In the genomic region with DNA sequence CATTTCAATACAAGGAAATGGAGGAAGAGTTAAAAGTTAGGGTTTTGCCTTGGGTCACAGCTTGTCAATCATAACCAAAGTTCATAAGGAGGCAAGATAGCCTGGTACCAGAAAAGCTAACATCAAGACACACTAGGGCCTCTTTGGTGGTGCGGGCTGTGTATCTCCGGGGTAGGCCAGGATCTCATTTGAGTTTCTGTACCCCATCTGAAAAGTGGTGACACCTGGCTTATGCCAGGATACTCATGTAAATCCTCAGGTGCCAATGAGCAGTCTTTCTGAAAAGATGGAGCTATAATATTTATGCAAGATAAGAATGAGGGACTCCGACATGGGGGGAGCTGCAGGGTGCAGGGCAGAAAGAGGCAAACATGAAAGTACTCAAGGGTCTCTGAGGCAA, we compare ENCODE assay signal across 8 mouse cellular contexts. TPM values are rescaled to one million over a fixed set of nuclear protein-coding genes. Genes with fewer than 3 reads are reported as not detected.
DNase-seq lines count a peak whose midpoint lies in the region; ATAC-seq and TF ChIP-seq lines count a peak whose summit lies in the region.

No protein-coding gene starts in this region.

- no peaks in the 10 kb centered on the region for H3K36me3 ChIP-seq in heart, embryonic 11.5 days (ENCODE audit: control insufficient read depth, insufficient read depth, low read length)
- peaks cover 31% of the 10 kb centered on the region for H3K36me3 ChIP-seq in ES-Bruce4 (ENCODE audit: control insufficient read depth, insufficient read depth, low read length, poor library complexity, severe bottlenecking)
- H3K36me3 ChIP-seq in forebrain, embryonic 16.5 days (ENCODE audit: control insufficient read depth, insufficient read depth): no peaks in the 10 kb centered on the region
- H3K36me3 ChIP-seq in liver, embryonic 16.5 days (ENCODE audit: control insufficient read depth, insufficient read depth): no peaks in the 10 kb centered on the region

- TF ChIP-seq CTCF in ES-Bruce4 (IDR thresholded peaks at IDR 0.05; ENCODE audit: low read depth, low read length): no peak

- no peaks in the 10 kb centered on the region for H3K9me3 ChIP-seq in heart, embryonic 11.5 days (replicated peaks; ENCODE audit: control insufficient read depth, low read length)
- H3K9me3 ChIP-seq in ES-Bruce4 (replicated peaks; ENCODE audit: control insufficient read depth, insufficient read depth, low read length, poor library complexity, severe bottlenecking): no peaks in the 10 kb centered on the region
- H3K9me3 ChIP-seq in forebrain, embryonic 16.5 days (ENCODE audit: control insufficient read depth, low read length): no peaks in the 10 kb centered on the region
- H3K9me3 ChIP-seq in liver, embryonic 16.5 days (replicated peaks; ENCODE audit: control insufficient read depth, low read length): no peaks in the 10 kb centered on the region

- no peak for DNase-seq in heart, postnatal 10 days
- no peak for DNase-seq in adrenal gland, adult (ENCODE audit: inconsistent age in 2 of 2, low spot score in 1 of 2)
- DNase-seq in frontal cortex, postnatal 25 days (ENCODE audit: low spot score in 2 of 2): no peak

- no peak for TF ChIP-seq EP300 in ES-Bruce4 (IDR thresholded peaks at IDR 0.05; ENCODE audit: insufficient read depth, low read depth, low read length)

- peak overlapping the region; percentile 73 for H3K4me2 ChIP-seq in heart, embryonic 11.5 days
- peak overlapping the region; percentile 79 for H3K4me2 ChIP-seq in forebrain, embryonic 16.5 days (ENCODE audit: low read length)
- H3K4me2 ChIP-seq in liver, embryonic 16.5 days (ENCODE audit: low read depth, low read length): peak overlapping the region; percentile 88

- ATAC-seq in heart, embryonic 11.5 days (replicated peaks; ENCODE audit: insufficient number of reproducible peaks, low FRiP score, low TSS enrichment): no peak
- ATAC-seq in forebrain, embryonic 16.5 days: no peak
- no peak for ATAC-seq in liver, embryonic 16.5 days (ENCODE audit: low read depth)
- no peak for ATAC-seq in monocyte, adult 5-6 weeks (replicated peaks; ENCODE audit: insufficient number of reproducible peaks, low FRiP score, low TSS enrichment, poor library complexity, severe bottlenecking)

- no peak for TF ChIP-seq POLR2A in ES-Bruce4 (IDR thresholded peaks at IDR 0.05; ENCODE audit: insufficient read depth, low read length)

- H3K9ac ChIP-seq in heart, embryonic 11.5 days (ENCODE audit: low read depth, low read length): peak overlapping the region; percentile 73
- H3K9ac ChIP-seq in ES-Bruce4 (ENCODE audit: low read depth, poor library complexity, severe bottlenecking): peak overlapping the region; percentile 34; the same call in 1 of the 2 replicates
- no peak overlapping the region for H3K9ac ChIP-seq in forebrain, embryonic 16.5 days (replicated peaks; ENCODE audit: low read depth, low read length)
- peak overlapping the region; percentile 92 for H3K9ac ChIP-seq in liver, embryonic 16.5 days (ENCODE audit: low read depth, low read length)

- intact Hi-C loops in heart, postnatal 10 days (cut with DNase I): loop anchor here (5.0 kb wide), 1 partner anchor 96 kb away; the partner anchor contains the start of genes Cbx6 and Npcd

- no peaks in the 10 kb centered on the region; the same call in none of the 2 replicates for H3K4me1 ChIP-seq in heart, embryonic 11.5 days (ENCODE audit: control insufficient read depth, insufficient read depth, low read length)
- H3K4me1 ChIP-seq in ES-Bruce4 (ENCODE audit: control insufficient read depth, insufficient read depth, low read length): peaks cover 5% of the 10 kb centered on the region
- peaks cover 14% of the 10 kb centered on the region for H3K4me1 ChIP-seq in forebrain, embryonic 16.5 days (replicated peaks; ENCODE audit: control insufficient read depth, insufficient read depth, low read length)
- peaks cover 35% of the 10 kb centered on the region for H3K4me1 ChIP-seq in liver, embryonic 16.5 days (ENCODE audit: control insufficient read depth, low read depth, low read length)

- H3K27me3 ChIP-seq in heart, embryonic 11.5 days (ENCODE audit: control insufficient read depth, insufficient read depth, low read length): peaks cover 33% of the 10 kb centered on the region
- no peaks in the 10 kb centered on the region for H3K27me3 ChIP-seq in ES-Bruce4 (ENCODE audit: control insufficient read depth, insufficient read depth, low read length, poor library complexity, severe bottlenecking)
- H3K27me3 ChIP-seq in forebrain, embryonic 16.5 days (replicated peaks; ENCODE audit: control insufficient read depth, insufficient read depth, low read length): peaks cover 5% of the 10 kb centered on the region
- H3K27me3 ChIP-seq in liver, embryonic 16.5 days (ENCODE audit: control insufficient read depth, insufficient read depth, low read depth, low read length): peaks cover 19% of the 10 kb centered on the region

- peak overlapping the region; percentile 59; the same call in 1 of the 2 replicates for H3K4me3 ChIP-seq in heart, embryonic 11.5 days (ENCODE audit: low read depth, low read length)
- no peak overlapping the region for H3K4me3 ChIP-seq in ES-Bruce4 (ENCODE audit: low read depth, low read length)
- H3K4me3 ChIP-seq in forebrain, embryonic 16.5 days (replicated peaks; ENCODE audit: low read length): no peak overlapping the region
- H3K4me3 ChIP-seq in liver, embryonic 16.5 days (ENCODE audit: low read depth, low read length): peak overlapping the region; percentile 72

- 77% methylated on average over 3 of the region's 3 CpGs for WGBS in heart, embryonic 11.5 days (ENCODE audit: insufficient replicate concordance)
- 96% methylated on average over 3 of the region's 3 CpGs for WGBS in forebrain, embryonic 16.5 days
- WGBS in liver, embryonic 16.5 days (ENCODE audit: insufficient replicate concordance): 70% methylated on average over 3 of the region's 3 CpGs

- peak overlapping the region; percentile 75; the same call in 1 of the 2 replicates for H3K27ac ChIP-seq in heart, embryonic 11.5 days (ENCODE audit: low read depth, low read length)
- H3K27ac ChIP-seq in ES-Bruce4 (ENCODE audit: insufficient read depth, low read length): peak overlapping the region; percentile 95
- no peak overlapping the region for H3K27ac ChIP-seq in forebrain, embryonic 16.5 days (ENCODE audit: low read length)
- peak overlapping the region; percentile 96 for H3K27ac ChIP-seq in liver, embryonic 16.5 days (ENCODE audit: low read length)

RNA-seq across cellular contexts. Expression of gene Apobec3, which starts 36.9 kb away (rescaled TPM):
- 9.5 and 12.0 TPM in 2 replicates for polyA plus RNA-seq in heart, embryonic 11.5 days (2014; fragmentation: Nextera tagmentation; extraction: Ambion mirVana)
- 10 to 100 TPM; 11.2 to 11.7 TPM for total RNA-seq in heart, postnatal 10 days (2021)
- 98.9 and 114 TPM in 2 replicates for polyA plus RNA-seq in ES-Bruce4 (2011; ENCODE audit: insufficient read depth, insufficient read length, low read depth, missing spikeins)
- polyA plus RNA-seq in forebrain, embryonic 16.5 days (2015; fragmentation: Nextera tagmentation; extraction: Ambion mirVana): 6.7 and 8.5 TPM in 2 replicates
- 33.1 and 35.2 TPM in 2 replicates for polyA plus RNA-seq in liver, embryonic 16.5 days (2015; fragmentation: Nextera tagmentation; extraction: Ambion mirVana)
- 85.0 to 218 TPM (median 113 TPM) in 3 replicates for total RNA-seq in monocyte, adult 5-6 weeks (2017)

RNA-seq across cellular contexts. Expression of gene Cbx7, which starts 42.6 kb away (rescaled TPM):
- polyA plus RNA-seq in heart, embryonic 11.5 days (2014; fragmentation: Nextera tagmentation; extraction: Ambion mirVana): 0.72 and 1.1 TPM in 2 replicates
- 1 to 10 TPM; 3.0 to 3.8 TPM for total RNA-seq in heart, postnatal 10 days (2021)
- polyA plus RNA-seq in ES-Bruce4 (2011; ENCODE audit: insufficient read depth, insufficient read length, low read depth, missing spikeins): 111 and 112 TPM in 2 replicates
- 3.0 and 4.0 TPM in 2 replicates for polyA plus RNA-seq in forebrain, embryonic 16.5 days (2015; fragmentation: Nextera tagmentation; extraction: Ambion mirVana)
- polyA plus RNA-seq in liver, embryonic 16.5 days (2015; fragmentation: Nextera tagmentation; extraction: Ambion mirVana): 1.2 TPM in 2 replicates
- total RNA-seq in monocyte, adult 5-6 weeks (2017): 17.8 to 33.8 TPM (median 17.9 TPM) in 3 replicates

Comparison
In these comparisons a context has a peak if more than half of its experiments do, and no peak if none do; other contexts are left out.
1. H3K4me3 ChIP-seq: peak in heart, embryonic 11.5 days (single experiment) and liver, embryonic 16.5 days (single experiment); none in ES-Bruce4 (single experiment) and forebrain, embryonic 16.5 days (single experiment).
2. RNA of gene Cbx7, which starts 42.6 kb away (polyA plus RNA-seq): 111 to 112 TPM in ES-Bruce4; 3.0 to 4.0 TPM in forebrain, embryonic 16.5 days, 1.2 TPM in liver, embryonic 16.5 days and 0.72 to 1.1 TPM in heart, embryonic 11.5 days; every median in the first group is over 10 times any median in the second.
3. Peak in every context shown above with its lines, with median percentiles within 50 percentile points of each other: H3K4me2 ChIP-seq.